Mouse (Mus musculus) left cerebral cortex, adult 11 months (tissue): Measurements from ENCODE around the gene Pyroxd2.
"Not testable (repeated sequence)": the region's sequence is repeated elsewhere in the genome, so short reads cannot be mapped to it uniquely, and the experiment has no call there.

ENCODE experiments used
- DNase-seq: peaks from one replicate; pipeline ENCODE4 v3.0.0; 2022; ENCODE audit warnings: low spot score

The Pyroxd2 gene

GRCm38 (mm10) chr19:42752363-42752931 lies at the start of gene Pyroxd2:
Gene Pyroxd2, minus strand, starts transcription at chr19:42752775.
- DNase-seq, result peak; percentile 22

GRCm38 (mm10) chr19:42797866-42798265 lies 45.3 kb upstream of the Pyroxd2 start:
- DNase-seq, result no peak

- DNase-seq, result no peak
These were observed 43.2 kb upstream of the Pyroxd2 start for GRCm38 (mm10) chr19:42795801-42796200.

GRCm38 (mm10) chr19:42794914-42795613 lies 42.5 kb upstream of the Pyroxd2 start:
- peak; percentile 78 for DNase-seq

GRCm38 (mm10) chr19:42788311-42788710 lies 35.7 kb upstream of the Pyroxd2 start:
- no peak for DNase-seq

GRCm38 (mm10) chr19:42785562-42786220 lies 33.1 kb upstream of the Pyroxd2 start:
- no peak for DNase-seq

- no peak for DNase-seq
These were observed 32.6 kb upstream of the Pyroxd2 start for GRCm38 (mm10) chr19:42785129-42785528.

- DNase-seq, result not testable (repeated sequence)
These were observed 27.6 kb upstream of the Pyroxd2 start for GRCm38 (mm10) chr19:42780156-42780538.

GRCm38 (mm10) chr19:42779531-42780155 lies 27.1 kb upstream of the Pyroxd2 start, which contains the start of gene Hps1:
Gene Hps1, minus strand, starts transcription at chr19:42779978.
- DNase-seq, result peak; percentile 90

- no peak for DNase-seq
These were observed 25.2 kb upstream of the Pyroxd2 start for GRCm38 (mm10) chr19:42777801-42778200.

GRCm38 (mm10) chr19:42776813-42777212 lies 24.2 kb upstream of the Pyroxd2 start:
- DNase-seq, result no peak

GRCm38 (mm10) chr19:42770141-42770872 lies 17.7 kb upstream of the Pyroxd2 start:
- DNase-seq, result no peak

- no peak for DNase-seq
These were observed 17.1 kb upstream of the Pyroxd2 start for GRCm38 (mm10) chr19:42769648-42770047.

- DNase-seq, result no peak
These were observed 14.8 kb upstream of the Pyroxd2 start for GRCm38 (mm10) chr19:42767361-42767760.

GRCm38 (mm10) chr19:42764398-42764797 lies 11.8 kb upstream of the Pyroxd2 start:
- DNase-seq, result no peak

- DNase-seq, result no peak
These were observed 4.1 kb upstream of the Pyroxd2 start for GRCm38 (mm10) chr19:42756671-42757070.

GRCm38 (mm10) chr19:42755148-42755870 lies 2.7 kb upstream of the Pyroxd2 start:
- no peak for DNase-seq

GRCm38 (mm10) chr19:42753141-42753917 lies 754 bp upstream of the Pyroxd2 start:
- DNase-seq, result peak; percentile 15

- no peak for DNase-seq
These were observed 2.4 kb downstream of the Pyroxd2 start for GRCm38 (mm10) chr19:42750196-42750595.

- no peak for DNase-seq
These were observed 5.9 kb downstream of the Pyroxd2 start for GRCm38 (mm10) chr19:42746702-42747101.

- no peak for DNase-seq
These were observed 6.7 kb downstream of the Pyroxd2 start for GRCm38 (mm10) chr19:42745869-42746224.
